Mouse (Mus musculus): ENCODE results near the gene Trim80.
"Not testable (repeated sequence)": the region's sequence is repeated elsewhere in the genome, so short reads cannot be mapped to it uniquely, and the experiment has no call there.

The Trim80 gene

GRCm38 (mm10) chr11:115463397-115463796, 23.1 kb downstream of the Trim80 start:
- no peak for DNase-seq (ENCODE audit: low spot score)

- no peak for DNase-seq (ENCODE audit: low spot score)
Measured at GRCm38 (mm10) chr11:115464851-115465250, 24.5 kb downstream of the Trim80 start.

GRCm38 (mm10) chr11:115467217-115467618, 26.9 kb downstream of the Trim80 start:
- no peak for DNase-seq (ENCODE audit: low spot score)

GRCm38 (mm10) chr11:115472183-115472582, 31.8 kb downstream of the Trim80 start:
- DNase-seq (ENCODE audit: low spot score): no peak

- DNase-seq (ENCODE audit: low spot score): peak; percentile 98
Measured at GRCm38 (mm10) chr11:115473626-115474275, 33.4 kb downstream of the Trim80 start.

- DNase-seq (ENCODE audit: low spot score): peak; percentile 91
Measured at GRCm38 (mm10) chr11:115475025-115475757, 34.8 kb downstream of the Trim80 start, which contains the start of gene Armc7. TSS of gene Armc7 (plus strand) at chr11:115475667.

- DNase-seq (ENCODE audit: low spot score): no peak
Measured at GRCm38 (mm10) chr11:115475758-115476237, 35.5 kb downstream of the Trim80 start.

- not testable (repeated sequence) for DNase-seq (ENCODE audit: low spot score)
Measured at GRCm38 (mm10) chr11:115476630-115477029, 36.3 kb downstream of the Trim80 start.

- DNase-seq (ENCODE audit: low spot score): not testable (repeated sequence)
Measured at GRCm38 (mm10) chr11:115477388-115477787, 37.0 kb downstream of the Trim80 start.

GRCm38 (mm10) chr11:115478296-115478938, 38.1 kb downstream of the Trim80 start:
- DNase-seq (ENCODE audit: low spot score): no peak

GRCm38 (mm10) chr11:115481553-115482259, 41.4 kb downstream of the Trim80 start:
- DNase-seq (ENCODE audit: low spot score): no peak

GRCm38 (mm10) chr11:115483278-115483677, 42.9 kb downstream of the Trim80 start:
- DNase-seq (ENCODE audit: low spot score): no peak

- peak; percentile 83 for DNase-seq (ENCODE audit: low spot score)
Measured at GRCm38 (mm10) chr11:115483726-115484125, 43.4 kb downstream of the Trim80 start.

GRCm38 (mm10) chr11:115485155-115485554, 44.8 kb downstream of the Trim80 start:
- no peak for DNase-seq (ENCODE audit: low spot score)

GRCm38 (mm10) chr11:115488551-115489104, 48.3 kb downstream of the Trim80 start:
- no peak for DNase-seq (ENCODE audit: low spot score)

- DNase-seq (ENCODE audit: low spot score): no peak
Measured at GRCm38 (mm10) chr11:115490441-115491355, 50.4 kb downstream of the Trim80 start.

GRCm38 (mm10) chr11:115491356-115492083, 51.2 kb downstream of the Trim80 start, which contains the start of gene Nt5c:
TSS of gene Nt5c (minus strand) at chr11:115491862.
- DNase-seq (ENCODE audit: low spot score): peak; percentile 76

GRCm38 (mm10) chr11:115492387-115492786, 52.0 kb downstream of the Trim80 start:
- no peak for DNase-seq (ENCODE audit: low spot score)

GRCm38 (mm10) chr11:115496559-115496958, 56.2 kb downstream of the Trim80 start:
- DNase-seq (ENCODE audit: low spot score): not testable (repeated sequence)

Data from c-Kit-positive CD71-positive TER-119-positive erythroid progenitor cells, embryonic 14.5 days (primary cell).